Mouse (Mus musculus) ES-E14 (cell line): ENCODE measurements at regions not wholly inside any gene's neighbourhood (a gene's known extent, or its start where the extent isn't known, plus 50 kb on each side); places are given as distances from the start of the nearest gene placed in this dataset.

Experiments used
- CHD2 ChIP-seq: IDR thresholded peaks from 2 replicates; pipeline ENCODE4 v1.6.1; 2014; ENCODE audit warnings: mild to moderate bottlenecking, low read depth, low read length, inconsistent platforms
- HCFC1 ChIP-seq: IDR thresholded peaks from 2 replicates; pipeline ENCODE4 v1.6.1; 2012; ENCODE audit warnings: low read length, inconsistent platforms, borderline replicate concordance; ENCODE audit not compliant: insufficient read depth
- MAFK ChIP-seq: IDR thresholded peaks from 2 replicates; pipeline ENCODE4 v1.6.1; 2014; ENCODE audit warnings: mild to moderate bottlenecking, low read depth, low read length, inconsistent platforms; ENCODE audit not compliant: insufficient read depth

- TF ChIP-seq MAFK = no peak
- no peak for TF ChIP-seq HCFC1
- no peak for TF ChIP-seq CHD2
These were observed 126.2 kb upstream of the 1700064H15Rik start for GRCm38 (mm10) chr3:19754636-19755035.
